Mouse (Mus musculus) R1 (cell line): Measurements from ENCODE around the gene Zbtb7a.
A peak's percentile ranks its signal among the peaks of the same experiment; 100 is the strongest.
"Not testable (repeated sequence)": the region's sequence is repeated elsewhere in the genome, so short reads cannot be mapped to it uniquely, and the experiment has no call there.

Experiments
- DNase-seq: peaks from one replicate; pipeline ENCODE4 v3.0.0-alpha.2; 2018; ENCODE audit warnings: low read depth, low spot score

The Zbtb7a gene

DNA sequence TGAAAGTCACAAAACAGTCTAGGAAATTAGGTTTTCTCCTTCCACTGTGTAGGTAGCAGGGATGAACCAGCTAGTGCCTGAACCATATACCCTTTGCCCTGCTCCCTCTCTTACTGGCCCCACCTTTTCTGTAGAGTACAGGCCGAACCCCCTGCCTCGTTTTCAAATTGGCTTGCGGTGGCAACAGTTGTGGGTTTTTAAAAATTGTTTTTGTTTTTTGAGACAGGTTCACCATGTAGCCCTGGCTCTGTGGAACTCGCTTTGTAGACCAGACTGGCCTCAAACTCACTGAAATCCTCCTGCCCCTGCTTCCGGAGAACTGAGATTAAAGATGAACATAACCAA, 33.0 kb downstream of the Zbtb7a start:
- no peak for DNase-seq

DNA sequence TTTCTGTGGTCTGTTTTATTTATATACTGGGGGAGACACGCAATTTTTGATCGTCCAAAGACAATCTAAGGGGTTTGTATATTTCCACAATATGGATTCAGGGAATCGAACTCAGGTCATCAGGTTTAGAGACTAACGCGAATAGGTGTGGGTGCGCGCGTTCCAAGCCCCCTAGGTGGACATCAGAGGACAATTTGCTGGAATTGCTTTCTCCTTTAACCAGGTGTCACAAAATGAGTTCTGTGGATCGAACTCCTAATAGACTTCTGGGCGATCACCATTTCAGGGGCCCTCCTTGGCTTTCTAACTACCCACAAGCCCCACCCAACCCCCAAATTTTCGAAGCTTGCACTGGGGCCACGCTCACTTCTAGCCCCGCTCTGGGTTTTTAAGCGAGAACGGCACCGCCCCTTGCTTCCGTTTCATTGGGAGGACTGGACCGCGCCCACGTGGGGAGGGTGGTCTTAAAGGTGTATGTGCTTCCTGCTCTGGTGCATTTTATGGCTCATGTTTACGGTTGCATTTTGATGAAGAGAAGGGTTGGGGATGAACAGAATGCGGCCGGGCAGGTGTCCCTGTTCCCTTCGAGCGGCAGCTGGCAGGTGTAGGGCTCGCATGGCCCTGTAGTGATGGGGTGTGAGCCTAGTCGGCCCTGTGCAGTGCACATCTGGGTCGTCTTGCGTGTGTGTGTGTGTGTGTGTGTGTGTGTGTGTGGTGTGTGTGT, 33.7 kb downstream of the Zbtb7a start:
- DNase-seq = peak; percentile 94

DNA sequence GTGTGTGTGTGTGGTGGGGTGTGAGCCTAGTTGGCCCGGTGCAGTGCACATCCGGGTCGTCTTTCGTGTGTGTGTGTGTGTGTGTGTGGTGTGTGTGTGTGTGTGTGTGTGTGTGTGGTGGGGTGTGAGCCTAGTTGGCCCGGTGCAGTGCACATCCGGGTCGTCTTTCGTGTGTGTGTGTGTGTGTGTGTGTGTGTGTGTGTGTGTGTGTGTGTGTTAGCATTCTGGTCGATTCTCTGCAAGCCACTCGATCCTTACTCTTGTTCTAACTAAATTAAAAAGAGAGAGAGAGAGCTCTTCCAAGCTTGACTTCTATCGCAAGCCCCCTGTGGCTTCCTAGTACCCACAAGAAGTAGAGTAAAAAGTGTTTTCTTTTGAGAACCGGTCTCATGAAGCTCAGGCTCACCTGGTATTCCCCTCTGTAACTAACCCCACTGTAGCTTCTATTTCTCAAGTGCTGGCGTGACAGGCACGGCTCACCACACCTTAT, 34.4 kb downstream of the Zbtb7a start:
- DNase-seq = peak; percentile 34

DNA sequence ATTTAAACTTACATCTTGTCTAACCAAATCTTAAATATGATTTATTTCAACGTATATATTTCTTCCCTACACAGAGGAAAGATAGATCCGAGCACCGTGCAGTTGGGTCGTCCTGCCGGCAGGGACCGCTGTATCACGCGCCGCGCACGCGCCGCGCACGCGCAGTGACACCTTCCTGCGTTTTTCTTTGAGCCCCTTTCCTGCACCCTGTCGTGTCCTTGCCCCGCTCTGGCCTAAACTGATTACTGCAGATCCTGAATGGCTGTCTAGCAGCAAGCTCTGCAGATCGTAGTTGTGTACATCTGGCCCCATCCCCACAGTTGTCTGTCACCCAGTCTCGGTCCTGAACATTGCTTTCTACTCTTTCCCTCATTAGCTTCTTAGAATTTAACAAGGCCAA, 38.1 kb downstream of the Zbtb7a start:
- DNase-seq = peak; percentile 93

DNA sequence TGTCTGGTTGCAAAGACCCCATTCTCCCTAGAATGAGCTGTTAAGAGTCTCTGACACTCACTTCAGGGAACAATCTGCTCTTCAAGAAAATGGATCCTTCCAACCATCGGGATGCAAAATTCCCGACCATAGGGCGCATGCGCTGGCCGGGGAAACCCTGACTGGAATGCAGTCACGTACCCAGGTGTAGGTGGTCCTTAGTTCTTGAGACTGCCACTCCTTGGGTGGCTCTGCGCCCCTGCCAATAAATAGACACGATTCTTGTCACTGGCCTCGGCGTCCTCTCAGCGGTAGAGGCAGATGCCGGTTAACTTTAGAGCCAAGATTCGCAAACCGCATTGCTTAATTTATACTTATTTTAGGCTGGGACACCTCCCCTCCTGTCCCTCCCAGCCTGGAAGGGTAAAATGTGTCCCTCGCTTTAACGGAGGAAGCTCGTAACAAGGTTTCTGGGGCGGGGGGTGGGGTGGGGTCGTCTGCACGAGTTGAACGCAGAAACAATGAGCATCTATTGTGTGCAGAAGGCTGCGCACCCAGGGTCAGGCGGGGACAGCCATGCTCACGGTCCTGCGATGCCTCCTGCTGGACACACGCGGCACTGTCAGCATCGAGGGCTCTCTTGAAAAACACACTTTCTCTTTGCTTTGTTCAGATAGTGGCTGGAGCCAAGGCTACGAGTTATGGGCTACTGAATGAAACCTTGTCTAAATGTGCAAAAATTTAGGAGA, 39.8 kb downstream of the Zbtb7a start:
- peak; percentile 92 for DNase-seq

DNA sequence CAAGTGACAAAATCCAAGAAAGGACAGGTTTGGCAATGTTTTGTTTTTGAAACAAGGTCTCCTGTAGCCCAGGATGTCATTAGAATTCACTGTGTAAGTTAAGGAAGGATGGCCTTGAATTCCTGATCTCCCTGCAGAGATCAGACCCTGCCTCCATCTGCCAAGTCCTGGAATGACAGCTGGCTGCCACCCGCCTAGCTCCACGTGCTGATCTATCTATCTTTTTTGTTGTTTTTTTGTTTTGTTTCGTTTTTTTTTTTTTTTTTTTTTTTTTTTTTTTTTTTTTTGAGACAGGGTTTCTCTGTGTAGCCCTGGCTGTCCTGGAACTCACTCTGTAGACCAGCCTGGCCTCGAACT, 40.3 kb downstream of the Zbtb7a start:
- DNase-seq = not testable (repeated sequence)

DNA sequence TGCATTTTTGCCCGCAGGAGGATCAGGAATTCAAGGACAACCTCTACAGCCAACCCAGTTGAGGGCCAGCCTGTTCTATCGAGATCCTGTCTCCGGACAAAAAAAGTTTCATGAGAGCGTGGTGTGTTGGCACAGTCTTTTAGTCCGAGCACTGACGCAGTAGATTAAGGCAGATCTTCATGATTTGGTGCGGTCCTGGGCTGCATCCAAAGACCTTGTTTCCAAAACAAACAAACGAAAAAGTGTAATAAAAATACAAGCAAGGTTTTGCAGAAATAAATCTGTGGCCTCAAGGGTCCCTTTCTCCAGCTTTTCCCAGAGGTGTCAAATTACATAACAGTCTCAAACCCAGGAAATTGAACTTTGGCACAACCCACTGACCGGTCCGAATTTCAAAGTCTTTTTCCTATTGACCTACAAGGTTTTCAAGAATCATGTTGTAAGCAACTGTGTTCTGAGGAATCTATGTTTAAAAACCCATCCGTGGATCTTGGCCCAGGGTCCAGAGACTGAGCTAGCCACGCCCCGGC, 41.0 kb downstream of the Zbtb7a start:
- no peak for DNase-seq

DNA sequence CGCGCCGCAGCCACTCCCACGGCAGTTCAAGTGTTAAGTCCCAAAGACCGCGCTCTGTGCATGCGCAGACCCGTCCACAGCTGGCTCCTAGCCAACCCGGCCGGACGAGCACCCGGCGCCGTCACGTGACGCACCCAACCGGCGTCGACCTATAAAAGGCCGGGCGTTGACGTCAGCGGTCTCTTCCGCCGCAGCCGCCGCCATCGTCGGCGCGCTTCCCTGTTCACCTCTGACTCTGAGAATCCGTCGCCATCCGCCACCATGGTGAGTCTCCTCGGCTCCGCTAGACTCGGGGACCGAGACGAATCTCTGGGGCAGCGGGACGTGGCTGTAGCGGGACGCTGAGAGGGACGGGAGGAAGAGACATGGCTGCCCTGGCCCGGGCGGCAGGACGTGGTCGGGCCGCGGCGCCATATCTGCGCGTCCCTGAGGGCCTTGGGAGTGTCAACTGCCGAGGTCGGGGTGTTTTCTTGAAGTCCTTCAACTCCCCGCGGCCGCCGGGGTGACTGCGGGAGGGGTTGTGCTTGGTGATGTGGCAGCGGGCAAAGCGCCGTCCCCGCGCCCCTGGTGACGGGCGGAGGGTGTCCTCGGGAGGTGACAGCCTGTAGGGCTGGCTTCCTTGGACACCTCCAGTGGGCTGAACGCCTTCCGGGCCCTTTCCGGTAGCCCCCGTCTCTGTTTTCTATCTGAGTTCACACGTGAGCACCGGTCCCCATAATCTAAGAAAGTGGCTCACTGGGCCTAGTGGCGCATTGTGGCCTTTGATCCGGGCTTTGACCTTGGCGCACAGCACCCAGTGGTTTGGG, 41.6 kb downstream of the Zbtb7a start, which contains the start of gene Eef2:
TSS of gene Eef2 (plus strand) at position 166 of the 806 bp plus-strand sequence.
- DNase-seq = peak; percentile 96

DNA sequence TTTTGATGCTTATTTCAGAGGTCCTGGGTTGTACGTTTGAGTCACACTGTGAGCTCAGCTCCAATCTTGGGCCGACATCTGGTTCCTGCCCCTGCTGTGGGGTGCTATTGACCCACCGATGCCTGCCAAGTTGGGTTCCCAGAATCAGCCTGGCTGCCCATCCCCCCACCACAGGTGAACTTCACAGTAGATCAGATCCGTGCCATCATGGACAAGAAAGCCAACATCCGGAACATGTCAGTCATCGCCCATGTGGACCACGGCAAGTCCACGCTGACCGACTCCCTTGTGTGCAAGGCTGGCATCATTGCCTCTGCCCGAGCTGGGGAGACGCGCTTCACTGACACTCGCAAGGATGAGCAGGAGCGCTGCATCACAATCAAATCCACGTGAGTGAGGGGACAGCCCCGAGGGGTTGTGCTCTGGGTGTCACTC, 42.5 kb downstream of the Zbtb7a start:
- peak; percentile 53 for DNase-seq

DNA sequence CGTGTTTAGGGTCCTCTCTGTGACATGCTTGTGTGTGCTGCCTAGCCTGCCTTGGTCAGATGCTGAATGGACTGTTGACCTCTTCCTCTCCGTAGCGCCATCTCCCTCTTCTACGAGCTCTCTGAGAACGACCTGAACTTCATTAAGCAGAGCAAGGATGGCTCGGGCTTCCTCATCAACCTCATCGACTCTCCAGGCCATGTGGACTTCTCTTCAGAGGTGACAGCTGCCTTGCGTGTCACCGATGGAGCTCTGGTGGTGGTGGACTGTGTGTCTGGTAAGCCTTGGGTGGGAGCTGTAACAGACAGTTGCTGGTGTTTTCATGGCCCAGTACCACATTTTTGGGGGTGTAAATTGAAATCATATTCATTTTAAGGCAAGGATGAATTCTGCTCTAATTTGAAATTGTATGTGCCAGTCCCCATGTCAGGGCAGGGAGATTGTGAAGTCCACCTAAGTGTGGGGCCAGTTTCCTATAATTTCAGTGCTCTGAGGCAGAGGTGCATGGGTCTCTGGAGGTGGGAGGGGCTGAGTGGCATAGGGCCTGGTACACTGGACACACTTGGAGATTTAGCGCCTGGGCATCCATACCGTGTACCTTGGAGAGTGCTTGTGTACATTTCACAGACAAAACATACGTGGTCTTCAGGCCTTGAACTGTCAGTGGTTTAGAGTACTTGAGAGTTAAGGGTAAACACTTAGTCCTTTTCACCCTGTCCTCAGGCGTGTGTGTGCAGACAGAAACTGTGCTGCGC, 43.1 kb downstream of the Zbtb7a start:
- DNase-seq = no peak

DNA sequence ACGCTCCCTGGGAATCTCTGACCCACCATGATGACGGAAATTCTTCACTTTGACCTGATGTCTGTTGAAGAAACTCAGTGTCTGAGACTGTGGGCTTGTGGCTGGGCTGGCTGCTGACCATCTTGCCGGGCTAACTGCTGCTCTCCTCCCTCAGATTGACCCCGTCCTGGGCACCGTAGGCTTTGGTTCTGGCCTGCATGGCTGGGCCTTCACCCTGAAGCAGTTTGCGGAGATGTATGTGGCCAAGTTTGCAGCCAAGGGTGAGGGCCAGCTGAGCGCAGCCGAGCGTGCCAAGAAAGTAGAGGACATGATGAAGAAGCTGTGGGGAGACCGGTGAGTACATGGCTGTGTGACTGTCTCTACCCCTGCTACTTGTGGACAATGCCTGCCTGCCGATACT, 43.9 kb downstream of the Zbtb7a start:
- DNase-seq = no peak

DNA sequence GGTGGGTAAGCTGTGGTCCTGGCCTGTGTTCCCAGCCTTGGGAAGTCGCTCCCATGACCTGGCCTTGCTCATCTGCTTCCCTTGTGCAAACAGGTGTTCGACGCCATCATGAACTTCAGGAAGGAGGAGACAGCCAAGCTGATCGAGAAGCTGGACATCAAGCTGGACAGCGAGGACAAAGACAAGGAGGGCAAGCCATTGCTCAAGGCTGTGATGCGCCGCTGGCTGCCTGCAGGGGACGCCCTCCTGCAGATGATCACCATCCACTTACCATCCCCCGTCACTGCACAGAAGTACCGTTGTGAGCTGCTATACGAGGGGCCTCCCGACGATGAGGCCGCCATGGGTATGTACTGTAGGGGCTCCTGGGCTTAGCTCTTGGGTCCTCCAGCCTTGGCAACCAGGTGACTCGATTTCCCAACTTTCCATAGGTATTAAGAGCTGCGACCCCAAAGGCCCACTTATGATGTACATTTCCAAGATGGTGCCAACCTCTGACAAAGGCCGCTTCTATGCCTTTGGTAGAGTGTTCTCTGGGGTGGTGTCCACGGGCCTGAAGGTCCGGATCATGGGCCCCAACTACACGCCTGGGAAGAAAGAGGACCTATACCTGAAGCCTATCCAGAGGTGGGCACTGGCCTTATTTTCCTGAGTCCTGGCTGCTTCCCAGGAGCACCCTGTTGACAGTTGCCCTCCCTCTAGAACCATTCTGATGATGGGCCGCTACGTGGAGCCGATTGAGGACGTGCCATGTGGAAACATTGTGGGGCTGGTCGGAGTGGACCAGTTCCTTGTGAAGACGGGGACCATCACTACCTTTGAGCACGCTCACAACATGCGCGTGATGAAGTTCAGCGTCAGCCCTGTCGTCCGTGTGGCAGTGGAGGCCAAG, 44.7 kb downstream of the Zbtb7a start:
- DNase-seq = peak; percentile 19

DNA sequence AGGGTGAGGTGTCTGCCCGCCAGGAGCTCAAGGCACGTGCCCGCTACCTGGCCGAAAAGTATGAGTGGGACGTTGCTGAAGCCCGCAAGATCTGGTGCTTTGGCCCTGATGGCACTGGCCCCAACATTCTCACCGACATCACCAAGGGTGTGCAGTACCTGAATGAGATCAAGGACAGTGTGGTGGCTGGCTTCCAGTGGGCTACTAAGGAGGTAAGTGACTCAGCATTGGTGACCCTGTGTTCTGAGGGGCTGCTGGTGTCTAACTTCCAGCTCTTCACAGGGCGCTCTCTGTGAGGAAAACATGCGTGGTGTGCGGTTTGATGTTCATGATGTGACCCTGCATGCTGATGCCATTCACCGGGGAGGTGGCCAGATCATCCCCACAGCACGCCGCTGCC, 45.9 kb downstream of the Zbtb7a start:
- DNase-seq = no peak

DNA sequence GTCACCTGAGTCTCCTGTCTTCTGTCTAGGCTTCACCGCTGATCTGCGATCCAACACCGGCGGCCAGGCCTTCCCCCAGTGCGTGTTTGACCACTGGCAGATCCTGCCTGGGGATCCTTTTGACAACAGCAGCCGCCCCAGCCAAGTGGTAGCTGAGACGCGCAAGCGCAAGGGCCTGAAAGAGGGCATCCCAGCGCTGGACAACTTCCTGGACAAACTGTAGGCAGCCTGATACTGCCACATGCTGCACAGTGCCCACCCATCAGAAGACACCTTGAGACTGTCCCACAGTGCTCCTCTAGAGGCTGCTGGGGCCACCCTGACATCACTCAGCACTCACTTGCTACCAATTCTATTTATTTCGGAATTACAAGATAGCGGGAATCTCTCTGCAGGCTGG, 46.8 kb downstream of the Zbtb7a start:
- DNase-seq = peak; percentile 16

DNA sequence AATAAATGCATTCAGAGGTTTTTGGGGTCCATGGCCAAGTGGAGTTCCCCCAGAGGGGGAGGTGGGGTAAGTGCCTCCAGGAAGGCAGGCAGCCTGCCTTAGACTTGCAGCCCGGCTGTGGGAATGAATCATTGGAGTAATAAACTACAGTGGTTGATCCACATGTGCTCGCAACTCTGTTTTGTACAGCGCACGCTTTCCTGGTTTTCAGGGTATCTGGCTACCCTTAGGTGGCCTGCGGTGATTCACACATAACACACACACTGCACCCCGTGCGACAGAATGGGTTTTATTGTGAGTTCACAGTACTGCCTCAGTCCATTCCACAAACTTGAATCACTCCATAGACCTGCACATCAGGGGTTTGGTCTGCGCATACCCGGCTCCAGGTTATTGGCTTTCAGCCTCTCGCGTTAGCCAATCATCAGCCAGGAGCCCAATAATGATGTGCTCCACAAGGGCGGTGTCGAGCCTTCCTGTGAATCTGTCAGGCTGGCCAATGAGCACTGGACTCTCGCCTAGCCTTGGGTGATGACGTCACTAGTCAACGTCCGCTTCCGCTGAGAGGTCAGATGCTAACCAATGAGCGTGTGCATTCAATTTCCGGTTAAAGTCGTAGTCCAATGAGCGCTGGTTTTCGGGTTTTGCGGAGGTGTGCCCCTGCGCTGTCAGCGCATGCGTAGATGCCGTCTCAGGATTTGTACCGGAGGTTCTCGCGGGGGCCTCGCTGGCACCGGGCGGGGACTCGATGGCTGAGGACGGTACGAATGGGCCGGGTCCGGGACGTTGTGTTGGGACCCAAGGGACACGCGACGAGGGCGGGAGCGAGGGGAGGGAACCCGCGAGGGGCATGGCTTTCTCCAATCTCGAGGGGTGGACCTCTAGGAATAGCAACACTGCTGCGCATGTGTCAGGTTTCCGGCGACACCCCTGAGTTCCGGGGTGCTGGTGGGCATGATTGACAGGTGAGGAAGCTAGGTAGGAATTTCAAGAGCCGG, 47.6 kb downstream of the Zbtb7a start, which contains the start of gene Dapk3:
TSS of gene Dapk3 (plus strand) at position 670 of the 998 bp plus-strand sequence.
- DNase-seq = peak; percentile 100

DNA sequence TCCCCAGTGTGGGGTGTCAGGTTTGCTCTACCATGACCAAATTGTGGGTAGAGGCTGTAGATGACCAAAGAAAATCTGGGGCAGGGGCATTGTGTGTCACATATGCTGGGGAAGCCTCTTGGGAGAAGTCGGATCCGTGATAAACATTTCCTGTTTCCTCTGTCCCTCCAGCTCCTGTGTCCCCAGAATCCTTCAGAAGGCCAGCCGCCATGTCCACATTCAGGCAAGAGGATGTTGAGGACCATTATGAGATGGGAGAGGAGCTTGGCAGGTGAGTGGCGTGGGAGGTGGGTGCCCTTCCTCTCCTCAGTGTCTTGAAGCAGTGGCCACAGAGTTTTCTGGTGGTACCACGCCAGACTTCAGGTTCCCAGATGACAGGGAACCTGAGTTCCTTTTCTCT, 48.8 kb downstream of the Zbtb7a start, which contains the start of gene 4930442H23Rik:
TSS of gene 4930442H23Rik (minus strand) at position 45 of the 400 bp plus-strand sequence.
- no peak for DNase-seq

DNA sequence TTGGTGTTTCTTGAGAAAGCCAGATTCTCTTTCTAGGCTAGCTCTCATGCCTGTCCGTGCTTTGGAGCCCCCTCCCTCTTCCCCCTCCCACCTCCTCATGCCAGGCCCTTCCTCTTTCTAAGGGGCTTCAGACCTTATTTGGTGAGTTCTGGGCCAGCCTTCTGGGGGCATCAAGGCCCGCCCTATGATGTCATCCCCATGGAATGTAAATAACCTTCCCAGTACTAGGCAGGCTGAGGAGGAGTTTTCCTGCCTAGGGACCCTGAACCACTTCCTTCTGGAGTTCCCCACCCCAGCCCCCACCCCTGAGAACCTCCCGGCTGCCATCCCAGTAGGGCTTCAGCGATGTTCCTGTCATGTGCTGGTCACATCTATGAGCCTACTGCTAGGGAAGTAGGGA, 49.7 kb downstream of the Zbtb7a start:
- DNase-seq = peak; percentile 92

DNA sequence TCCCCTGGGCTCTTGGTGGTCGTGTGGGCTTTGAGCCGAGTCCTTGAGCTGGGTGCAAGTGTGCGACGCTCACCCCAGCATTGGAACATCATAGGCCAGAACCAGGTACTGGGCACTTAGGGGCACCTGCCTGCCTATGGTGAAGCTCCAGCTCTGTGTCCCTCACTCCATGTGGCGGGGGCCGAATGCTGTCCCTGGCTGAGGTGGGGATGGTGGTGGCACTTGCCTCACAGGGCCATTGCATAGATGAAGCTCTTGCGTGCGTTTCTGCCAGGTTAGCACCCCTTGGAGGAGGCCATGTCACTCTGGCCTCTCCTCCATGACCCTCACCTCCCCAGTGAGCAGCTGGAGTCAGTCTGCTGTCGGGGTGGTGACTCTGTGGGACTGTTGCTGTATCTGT, 52.1 kb downstream of the Zbtb7a start:
- DNase-seq = no peak

DNA sequence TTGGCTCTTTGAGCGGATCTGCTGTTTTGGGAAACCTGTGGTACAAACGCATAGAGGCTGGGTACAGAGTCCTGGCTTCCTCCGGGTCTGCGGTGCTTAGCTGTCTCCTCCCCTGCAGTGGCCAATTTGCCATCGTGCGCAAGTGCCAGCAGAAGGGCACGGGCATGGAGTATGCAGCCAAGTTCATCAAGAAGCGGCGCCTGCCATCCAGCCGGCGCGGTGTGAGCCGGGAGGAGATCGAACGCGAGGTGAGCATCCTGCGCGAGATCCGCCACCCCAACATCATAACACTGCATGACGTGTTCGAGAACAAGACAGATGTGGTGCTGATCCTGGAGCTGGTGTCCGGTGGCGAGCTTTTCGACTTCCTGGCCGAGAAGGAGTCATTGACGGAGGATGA, 54.8 kb downstream of the Zbtb7a start:
- no peak for DNase-seq
